Comparison of ENCODE assay signal across 12 mouse cellular contexts in the genomic region with DNA sequence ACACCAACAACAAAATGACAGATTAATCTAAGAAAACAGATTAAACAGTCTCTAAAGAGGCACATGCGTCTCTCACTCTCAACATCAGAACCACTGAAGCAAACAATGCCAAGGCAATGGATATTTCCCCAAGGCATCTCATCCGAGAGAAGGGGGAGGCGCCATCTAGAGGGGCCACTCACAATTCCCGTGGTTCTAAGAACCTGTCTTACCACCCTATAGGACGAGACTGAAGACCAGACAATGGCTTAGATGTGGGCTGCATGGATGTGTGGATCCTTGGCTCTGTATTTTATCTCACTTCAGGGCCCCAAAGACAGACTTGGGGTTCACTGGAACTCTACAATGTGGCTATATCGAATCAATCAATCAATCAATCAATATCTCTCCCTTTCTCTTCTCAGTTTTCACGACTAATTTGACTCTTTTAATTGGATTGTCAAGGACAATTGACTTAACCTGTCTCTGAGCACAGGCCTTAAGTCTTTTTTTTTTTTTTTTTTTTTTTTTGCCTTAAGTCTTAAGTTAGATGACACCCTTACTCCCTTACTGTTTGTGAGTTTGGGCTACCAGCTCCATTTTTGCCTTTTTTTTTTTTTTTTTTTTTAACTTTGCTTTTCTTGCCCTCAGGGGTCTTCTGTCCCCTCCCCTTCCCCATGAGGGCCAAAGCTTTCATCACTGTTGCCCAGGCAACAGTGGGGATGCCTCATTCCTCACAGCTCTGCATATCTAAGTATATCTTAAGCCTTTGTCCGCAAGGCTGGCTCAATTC. TPM values are rescaled to one million over a fixed set of nuclear protein-coding genes. Genes with fewer than 3 reads are reported as not detected.
A peak's percentile ranks its signal among the peaks of the same experiment; 100 is the strongest.
DNase-seq lines count a peak whose midpoint lies in the region; ATAC-seq lines count a peak whose summit lies in the region.
"Had no signal": no experiment of that assay in that cellular context is flagged by ENCODE, and none has a peak within 500 bp of the region (broad histone marks: within the 10 kb centered on the region; RNA-seq: fewer than 3 reads in every experiment).

No protein-coding gene starts in this region.

- peak overlapping the region; percentile 72; the same call in 1 of the 2 replicates for H3K4me3 ChIP-seq in heart, embryonic 13.5 days
- peak overlapping the region; percentile 71 for H3K4me3 ChIP-seq in forebrain, embryonic 15.5 days
- H3K4me3 ChIP-seq in midbrain, embryonic 12.5 days, result peak overlapping the region; percentile 82

- H3K27me3 ChIP-seq in heart, embryonic 13.5 days (replicated peaks), result peaks cover 20% of the 10 kb centered on the region
- no peaks in the 10 kb centered on the region for H3K27me3 ChIP-seq in forebrain, embryonic 15.5 days
- H3K27me3 ChIP-seq in midbrain, embryonic 12.5 days, result no peaks in the 10 kb centered on the region
- H3K27me3 ChIP-seq: CH12.LX had no signal

- WGBS in heart, embryonic 13.5 days, result 31% methylated on average over 8 of the region's 8 CpGs
- 7% methylated on average over 8 of the region's 8 CpGs for WGBS in forebrain, embryonic 15.5 days
- 6% methylated on average over 8 of the region's 8 CpGs for WGBS in midbrain, embryonic 12.5 days

- H3K9me3 ChIP-seq in heart, embryonic 13.5 days, result no peaks in the 10 kb centered on the region
- H3K9me3 ChIP-seq in forebrain, embryonic 15.5 days, result no peaks in the 10 kb centered on the region
- no peaks in the 10 kb centered on the region for H3K9me3 ChIP-seq in midbrain, embryonic 12.5 days

- no peak for ATAC-seq in heart, embryonic 13.5 days (ENCODE audit: extremely low read depth, insufficient number of reproducible peaks, low FRiP score, low TSS enrichment)
- ATAC-seq in forebrain, embryonic 15.5 days (replicated peaks), result no peak; the same call in 1 of the 2 replicates
- ATAC-seq in midbrain, embryonic 12.5 days (ENCODE audit: low FRiP score, low read depth), result peak; percentile 66
- ATAC-seq: inflammation-experienced regulatory T-cells, adult 6 months had no signal

- no peaks in the 10 kb centered on the region for H3K36me3 ChIP-seq in heart, embryonic 13.5 days
- H3K36me3 ChIP-seq in forebrain, embryonic 15.5 days, result no peaks in the 10 kb centered on the region
- no peaks in the 10 kb centered on the region for H3K36me3 ChIP-seq in midbrain, embryonic 12.5 days

- peak overlapping the region; percentile 94 for H3K4me2 ChIP-seq in heart, embryonic 13.5 days
- H3K4me2 ChIP-seq in forebrain, embryonic 15.5 days (replicated peaks), result peak overlapping the region; percentile 99
- H3K4me2 ChIP-seq in midbrain, embryonic 12.5 days (replicated peaks), result peak overlapping the region; percentile 67

- no peak overlapping the region for H3K27ac ChIP-seq in heart, embryonic 13.5 days (replicated peaks)
- peak overlapping the region; percentile 91; the same call in 1 of the 2 replicates for H3K27ac ChIP-seq in forebrain, embryonic 15.5 days (replicated peaks)
- peak overlapping the region; percentile 98 for H3K27ac ChIP-seq in midbrain, embryonic 12.5 days (replicated peaks)

- H3K9ac ChIP-seq in heart, embryonic 13.5 days, result no peak overlapping the region
- H3K9ac ChIP-seq in forebrain, embryonic 15.5 days (replicated peaks), result peak overlapping the region; percentile 80; the same call in 1 of the 2 replicates
- no peak overlapping the region; the same call in 1 of the 2 replicates for H3K9ac ChIP-seq in midbrain, embryonic 12.5 days (replicated peaks)

- no peak for DNase-seq in heart, postnatal 36 days
- DNase-seq in R1 (ENCODE audit: low read depth, low spot score) (peak; percentile 88), MN1 (ENCODE audit: low spot score) (no peak)
- no peak for DNase-seq in left cerebral cortex, adult 9 months (ENCODE audit: low spot score in 2 of 2)
- DNase-seq in kidney, adult 11 months, result no peak
- DNase-seq: cerebellum, adult 8-10 months had no signal

- peaks cover 8% of the 10 kb centered on the region for H3K4me1 ChIP-seq in heart, embryonic 13.5 days
- peaks cover 23% of the 10 kb centered on the region for H3K4me1 ChIP-seq in forebrain, embryonic 15.5 days
- H3K4me1 ChIP-seq in midbrain, embryonic 12.5 days, result peaks cover 18% of the 10 kb centered on the region

- intact Hi-C loops in heart, postnatal 36 days (cut with DNase I), result no loop called here

RNA-seq across cellular contexts. Expression of gene Jam2, which starts 1.2 kb away (rescaled TPM):
- 4.5 and 6.4 TPM in 2 replicates for polyA plus RNA-seq in heart, embryonic 13.5 days (2015; fragmentation: Nextera tagmentation; extraction: Ambion mirVana)
- 10 to 100 TPM; 73.3 to 74.4 TPM for total RNA-seq in heart, postnatal 36 days (2021)
- polyA plus RNA-seq in forebrain, embryonic 15.5 days (2015; fragmentation: Nextera tagmentation; extraction: Ambion mirVana), result 16.7 and 18.4 TPM in 2 replicates
- 73.7 and 75.8 TPM in 2 replicates for polyA plus RNA-seq in midbrain, embryonic 12.5 days (2016; fragmentation: Nextera tagmentation; extraction: Ambion mirVana)
- total RNA-seq: megakaryocyte progenitor cell, adult 5-6 weeks had no signal

RNA-seq across cellular contexts. Expression of gene Mrpl39, which starts 37.1 kb away (rescaled TPM):
- polyA plus RNA-seq in heart, embryonic 13.5 days (2015; fragmentation: Nextera tagmentation; extraction: Ambion mirVana), result 45.7 and 51.4 TPM in 2 replicates
- 10 to 100 TPM; 39.5 to 45.6 TPM for total RNA-seq in heart, postnatal 36 days (2021)
- 34.4 and 35.4 TPM in 2 replicates for polyA plus RNA-seq in forebrain, embryonic 15.5 days (2015; fragmentation: Nextera tagmentation; extraction: Ambion mirVana)
- polyA plus RNA-seq in midbrain, embryonic 12.5 days (2016; fragmentation: Nextera tagmentation; extraction: Ambion mirVana), result 49.4 and 51.3 TPM in 2 replicates
